Mouse (Mus musculus): ENCODE results near the gene Srprb. TPM values are rescaled to one million over a fixed set of nuclear protein-coding genes. Genes with fewer than 3 reads are reported as not detected.

Srprb gene
- polyA plus RNA-seq, 1 experiment = 48.8 TPM

- 6% methylated on average over 16 of the region's 16 CpGs for WGBS
- no peak overlapping the region for H3K27ac ChIP-seq (ENCODE audit: insufficient read depth, low read length)
- H3K27me3 ChIP-seq (ENCODE audit: control insufficient read depth, insufficient read depth, low read length) = no peaks in the 10 kb centered on the region
- TF ChIP-seq CTCF (IDR thresholded peaks at IDR 0.05; ENCODE audit: borderline replicate concordance, insufficient read depth, low read depth, low read length) = peak; percentile 86
- TF ChIP-seq POLR2A (IDR thresholded peaks at IDR 0.05; ENCODE audit: borderline replicate concordance, insufficient read depth, low read length) = no peak
- no peaks in the 10 kb centered on the region for H3K4me1 ChIP-seq (ENCODE audit: control insufficient read depth, insufficient read depth, low read length)
- DNase-seq = peak; percentile 67 to 76
- peak overlapping the region; percentile 47 for H3K4me3 ChIP-seq (replicated peaks; ENCODE audit: insufficient read depth, low read depth, low read length)
These were observed 5.9 kb upstream of the Srprb start for GRCm38 (mm10) chr9:103207846-103208245.

DNA sequence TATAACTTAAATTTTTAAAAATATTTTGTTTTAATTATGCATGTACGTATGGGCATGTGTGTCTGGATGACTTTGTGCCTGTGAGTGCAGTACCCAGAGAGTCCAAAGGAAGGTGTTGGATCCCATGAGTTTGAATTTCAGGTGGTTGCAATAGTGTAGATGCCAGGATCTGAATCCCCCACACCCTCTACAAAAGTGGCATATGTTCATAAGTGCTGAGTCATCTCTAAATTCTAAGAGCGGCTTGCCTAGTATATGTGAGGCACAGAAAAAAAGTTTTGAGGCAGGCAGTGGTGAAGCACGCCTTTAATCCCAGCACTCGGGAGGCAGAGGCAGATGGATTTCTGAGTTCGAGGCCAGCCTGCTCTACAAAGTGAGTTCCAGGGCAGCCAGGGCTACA, 3.8 kb upstream of the Srprb start:
- no peaks in the 10 kb centered on the region for H3K27me3 ChIP-seq (ENCODE audit: control insufficient read depth, insufficient read depth, low read length)
- 95% methylated on average over 5 of the region's 5 CpGs for WGBS
- no peak overlapping the region for H3K4me3 ChIP-seq (replicated peaks; ENCODE audit: insufficient read depth, low read depth, low read length)
- no peaks in the 10 kb centered on the region for H3K4me1 ChIP-seq (ENCODE audit: control insufficient read depth, insufficient read depth, low read length)
- DNase-seq = no peak
- TF ChIP-seq CTCF (IDR thresholded peaks at IDR 0.05; ENCODE audit: borderline replicate concordance, insufficient read depth, low read depth, low read length) (no peak), POLR2A (IDR thresholded peaks at IDR 0.05; ENCODE audit: borderline replicate concordance, insufficient read depth, low read length) (no peak)
- H3K27ac ChIP-seq (ENCODE audit: insufficient read depth, low read length) = no peak overlapping the region

- WGBS = 30% methylated on average over 4 of the region's 4 CpGs
- no peak for DNase-seq
- Histone ChIP-seq H3K27ac (ENCODE audit: insufficient read depth, low read length) (no peak overlapping the region), H3K4me1 (ENCODE audit: control insufficient read depth, insufficient read depth, low read length) (peaks cover 27% of the 10 kb centered on the region), H3K27me3 (ENCODE audit: control insufficient read depth, insufficient read depth, low read length) (no peaks in the 10 kb centered on the region), H3K4me3 (replicated peaks; ENCODE audit: insufficient read depth, low read depth, low read length) (no peak overlapping the region)
- TF ChIP-seq POLR2A (IDR thresholded peaks at IDR 0.05; ENCODE audit: borderline replicate concordance, insufficient read depth, low read length) (no peak), CTCF (IDR thresholded peaks at IDR 0.05; ENCODE audit: borderline replicate concordance, insufficient read depth, low read depth, low read length) (no peak)
These were observed 13.5 kb downstream of the Srprb start for GRCm38 (mm10) chr9:103188416-103188815.

GRCm38 (mm10) chr9:103186747-103187146, 15.2 kb downstream of the Srprb start:
- WGBS = 4% methylated on average over 9 of the region's 9 CpGs
- peak; percentile 83 to 85 for DNase-seq
- Histone ChIP-seq H3K27me3 (ENCODE audit: control insufficient read depth, insufficient read depth, low read length) (no peaks in the 10 kb centered on the region), H3K4me3 (replicated peaks; ENCODE audit: insufficient read depth, low read depth, low read length) (no peak overlapping the region), H3K4me1 (ENCODE audit: control insufficient read depth, insufficient read depth, low read length) (peaks cover 27% of the 10 kb centered on the region), H3K27ac (ENCODE audit: insufficient read depth, low read length) (peak overlapping the region; percentile 37)
- TF ChIP-seq CTCF (IDR thresholded peaks at IDR 0.05; ENCODE audit: borderline replicate concordance, insufficient read depth, low read depth, low read length) (no peak), POLR2A (IDR thresholded peaks at IDR 0.05; ENCODE audit: borderline replicate concordance, insufficient read depth, low read length) (no peak)

GRCm38 (mm10) chr9:103185946-103186345, 16.0 kb downstream of the Srprb start:
- peak; percentile 50 to 71 for DNase-seq
- no peak overlapping the region for H3K4me3 ChIP-seq (replicated peaks; ENCODE audit: insufficient read depth, low read depth, low read length)
- no peak overlapping the region for H3K27ac ChIP-seq (ENCODE audit: insufficient read depth, low read length)
- no peaks in the 10 kb centered on the region for H3K27me3 ChIP-seq (ENCODE audit: control insufficient read depth, insufficient read depth, low read length)
- peaks cover 30% of the 10 kb centered on the region for H3K4me1 ChIP-seq (ENCODE audit: control insufficient read depth, insufficient read depth, low read length)
- no peak for TF ChIP-seq POLR2A (IDR thresholded peaks at IDR 0.05; ENCODE audit: borderline replicate concordance, insufficient read depth, low read length)
- TF ChIP-seq CTCF (IDR thresholded peaks at IDR 0.05; ENCODE audit: borderline replicate concordance, insufficient read depth, low read depth, low read length) = no peak
- WGBS = 15% methylated on average over 8 of the region's 8 CpGs

DNA sequence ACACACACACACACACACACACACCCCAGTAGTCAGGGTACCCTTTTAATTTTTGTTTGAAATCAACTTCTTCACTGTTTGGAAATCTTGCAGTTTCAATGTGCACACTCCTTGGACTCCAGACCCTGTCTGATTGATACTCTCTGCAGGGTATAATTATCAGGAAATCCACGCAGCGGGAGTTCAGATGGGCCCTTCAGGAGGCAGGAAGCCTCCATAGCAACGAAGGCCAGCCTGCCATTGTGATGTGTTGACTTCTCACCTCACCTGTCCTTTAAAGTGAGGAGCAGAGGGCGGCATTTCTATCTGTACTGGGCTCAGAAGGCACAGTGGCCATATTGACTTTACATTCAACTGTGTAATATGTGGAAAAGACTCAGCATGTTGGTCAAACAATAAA, 17.1 kb downstream of the Srprb start:
- 77% methylated on average over 4 of the region's 4 CpGs for WGBS
- Histone ChIP-seq H3K4me1 (ENCODE audit: control insufficient read depth, insufficient read depth, low read length) (peaks cover 41% of the 10 kb centered on the region), H3K4me3 (replicated peaks; ENCODE audit: insufficient read depth, low read depth, low read length) (no peak overlapping the region), H3K27me3 (ENCODE audit: control insufficient read depth, insufficient read depth, low read length) (no peaks in the 10 kb centered on the region), H3K27ac (ENCODE audit: insufficient read depth, low read length) (no peak overlapping the region)
- no peak for DNase-seq
- TF ChIP-seq POLR2A (IDR thresholded peaks at IDR 0.05; ENCODE audit: borderline replicate concordance, insufficient read depth, low read length) (no peak), CTCF (IDR thresholded peaks at IDR 0.05; ENCODE audit: borderline replicate concordance, insufficient read depth, low read depth, low read length) (no peak)

DNA sequence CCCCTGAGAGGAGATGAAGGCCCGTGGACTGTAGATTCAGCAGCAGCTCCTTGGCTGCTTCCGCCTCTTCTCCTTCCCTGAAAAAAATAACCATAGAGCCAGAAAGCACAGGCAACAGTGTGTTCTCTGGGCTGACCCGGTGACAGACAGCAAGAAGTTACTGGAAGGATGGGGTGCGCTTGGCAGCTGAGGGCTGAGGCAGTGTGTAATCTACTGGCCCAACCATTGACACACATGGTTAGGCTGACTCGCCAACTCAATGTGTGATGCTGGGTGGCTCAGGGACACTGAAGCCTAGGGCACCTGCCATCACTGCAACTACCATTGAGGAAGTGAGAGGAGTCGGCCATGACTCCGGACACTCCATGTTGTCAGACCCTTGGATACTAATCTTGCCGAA, 20.1 kb downstream of the Srprb start:
- H3K4me3 ChIP-seq (replicated peaks; ENCODE audit: insufficient read depth, low read depth, low read length) = no peak overlapping the region

DNA sequence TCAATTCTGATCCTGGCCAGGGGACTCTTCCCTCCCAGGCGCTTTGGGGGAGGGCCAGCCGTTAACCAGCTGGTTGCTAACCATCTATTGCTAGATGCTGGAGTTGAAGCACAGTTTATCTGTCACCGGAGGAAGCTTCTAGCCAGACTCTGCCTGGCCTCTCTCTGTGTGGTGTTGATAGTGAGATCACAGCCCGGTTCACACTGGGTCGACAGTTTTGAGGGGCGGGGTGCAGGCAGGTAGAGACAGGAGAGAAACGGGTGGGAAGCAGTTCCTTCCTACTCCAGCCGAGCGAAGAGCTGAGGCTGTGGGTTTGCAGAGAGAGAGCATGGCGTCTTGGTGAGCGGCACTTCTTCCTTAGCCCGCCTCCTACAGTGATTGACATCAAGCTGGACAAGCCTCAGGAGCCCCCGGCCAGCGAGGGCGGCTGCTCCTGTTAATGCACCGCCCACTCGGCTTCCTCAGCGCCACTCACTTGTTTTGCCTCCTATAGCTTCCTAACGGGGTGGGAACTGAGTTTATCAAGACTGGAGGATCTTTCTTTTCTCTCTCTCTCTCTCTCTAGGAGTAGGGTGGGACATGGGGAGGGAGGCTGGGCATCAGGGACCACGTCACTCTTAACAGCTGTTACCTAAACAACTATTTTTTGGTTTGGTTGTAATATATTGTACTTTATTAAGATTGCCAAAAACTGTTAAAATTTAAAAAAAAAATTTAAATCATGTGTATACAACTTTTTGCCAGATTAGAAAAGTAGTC, 21.0 kb downstream of the Srprb start:
- Histone ChIP-seq H3K27ac (ENCODE audit: insufficient read depth, low read length) (no peak overlapping the region), H3K4me3 (replicated peaks; ENCODE audit: insufficient read depth, low read depth, low read length) (no peak overlapping the region), H3K27me3 (ENCODE audit: control insufficient read depth, insufficient read depth, low read length) (no peaks in the 10 kb centered on the region), H3K4me1 (ENCODE audit: control insufficient read depth, insufficient read depth, low read length) (peaks cover 22% of the 10 kb centered on the region)
- TF ChIP-seq POLR2A (IDR thresholded peaks at IDR 0.05; ENCODE audit: borderline replicate concordance, insufficient read depth, low read length) (no peak), CTCF (IDR thresholded peaks at IDR 0.05; ENCODE audit: borderline replicate concordance, insufficient read depth, low read depth, low read length) (no peak)
- WGBS = 32% methylated on average over 20 of the region's 20 CpGs
- no peak for DNase-seq

More for the DNA sequence above, 20.1 kb downstream of the Srprb start:
- DNase-seq = no peak
- Histone ChIP-seq H3K27me3 (ENCODE audit: control insufficient read depth, insufficient read depth, low read length) (no peaks in the 10 kb centered on the region), H3K27ac (ENCODE audit: insufficient read depth, low read length) (no peak overlapping the region), H3K4me1 (ENCODE audit: control insufficient read depth, insufficient read depth, low read length) (peaks cover 31% of the 10 kb centered on the region)
- WGBS = 71% methylated on average over 8 of the region's 8 CpGs
- TF ChIP-seq POLR2A (IDR thresholded peaks at IDR 0.05; ENCODE audit: borderline replicate concordance, insufficient read depth, low read length) = no peak
- no peak for TF ChIP-seq CTCF (IDR thresholded peaks at IDR 0.05; ENCODE audit: borderline replicate concordance, insufficient read depth, low read depth, low read length)

All from cerebellum, adult 2 months (tissue).